Mouse (Mus musculus) layer of hippocampus, adult 2 months (tissue): ENCODE data around the gene Xab2. TPM values are rescaled to one million over a fixed set of nuclear protein-coding genes. Genes with fewer than 3 reads are reported as not detected.

ENCODE experiments used
- DNase-seq, 2 experiments: peaks; one replicate each; pipeline ENCODE4 v3.0.0; 2022; ENCODE audit warnings: low spot score in 2 of 2
- H3K27ac ChIP-seq: fragments of 200-600 bp; 2 replicates; pipeline ENCODE4 v1.8.1; 2022
- H3K4me3 ChIP-seq: fragments of 200-600 bp; 2 replicates; pipeline ENCODE4 v1.8.1; 2022; ENCODE audit warnings: mild to moderate bottlenecking
- CTCF ChIP-seq: fragments of 200-600 bp; conservative IDR thresholded peaks from 2 replicates; pipeline ENCODE4 v1.8.1; 2022; ENCODE audit warnings: antibody characterized with exemption, mild to moderate bottlenecking, moderate library complexity
- long read RNA-seq, 2 experiments: library from polyadenylated mRNA; stranded (forward); transcript quantifications; one replicate each; pipeline ENCODE4 v2.0.0; 2021; ENCODE audit warnings: borderline mapping rate in 2 of 2
- total RNA-seq, 2 experiments: library from RNA; stranded (reverse); gene quantifications; 2 replicates each; pipeline ENCODE4 v1.2.3; 2021

Xab2 gene
- total RNA-seq: 10 to 100 TPM; 39.6 to 41.4 TPM
- long read RNA-seq, experiment 1, full-length matches to known transcripts: 28 of 45 reads
- long read RNA-seq, experiment 1, partial matches to known transcripts: 7 of 45 reads
- long read RNA-seq, experiment 1, other reads (novel, unspliced or antisense): 10 of 45 reads
- long read RNA-seq, experiment 2, full-length matches to known transcripts: 36 of 48 reads
- long read RNA-seq, experiment 2, partial matches to known transcripts: 5 of 48 reads
- long read RNA-seq, experiment 2, other reads (novel, unspliced or antisense): 7 of 48 reads

GRCm38 (mm10) chr8:3621199-3621970 is at the start of gene Xab2, which contains the start of gene Pet100:
Gene Xab2 (minus strand): TSS chr8:3621316.
Gene Pet100 (plus strand): TSS chr8:3621548.
- peak; percentile 99 for DNase-seq
- no peak for TF ChIP-seq CTCF
- H3K4me3 ChIP-seq: peak within 1 kb of the TSS; percentile 95
- peak within 1 kb of the TSS; percentile 76 for H3K27ac ChIP-seq

- TF ChIP-seq CTCF: no peak
- Histone ChIP-seq H3K4me3 (no peak overlapping the region), H3K27ac (no peak overlapping the region)
- DNase-seq: no peak
Observed at GRCm38 (mm10) chr8:3670388-3670787, 49.3 kb upstream of the Xab2 start.

DNA sequence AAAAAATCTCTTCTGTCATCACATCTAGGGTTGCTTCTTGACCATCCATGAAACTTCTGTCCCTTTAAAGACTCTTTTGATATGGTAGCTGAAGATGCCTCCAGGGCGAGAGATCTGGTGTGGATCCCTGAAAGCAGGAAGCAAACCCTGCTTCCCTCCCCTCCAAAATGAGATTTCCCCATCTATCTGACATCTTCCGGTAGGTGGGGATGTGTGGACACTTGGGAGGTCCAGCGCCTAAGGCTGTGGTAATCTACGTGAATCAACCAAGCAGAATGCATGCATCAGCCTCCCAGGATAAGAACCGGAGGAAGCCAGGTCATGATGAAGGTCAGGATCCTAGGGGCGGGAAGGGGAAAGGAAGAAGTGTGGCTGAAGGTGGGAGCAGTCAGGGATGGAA is 44.4 kb upstream of the Xab2 start, which contains the start of gene Mcemp1:
Gene Mcemp1 (plus strand): TSS at position 248 of the 400 bp plus-strand sequence.
- DNase-seq: no peak
- no peak within 1 kb of the TSS for H3K4me3 ChIP-seq
- TF ChIP-seq CTCF: no peak
- no peak within 1 kb of the TSS for H3K27ac ChIP-seq

- no peak for TF ChIP-seq CTCF
- Histone ChIP-seq H3K4me3 (no peak overlapping the region), H3K27ac (no peak overlapping the region)
- no peak for DNase-seq
Observed at GRCm38 (mm10) chr8:3664405-3664804, 43.3 kb upstream of the Xab2 start.

- TF ChIP-seq CTCF: no peak
- no peak for DNase-seq
- H3K4me3 ChIP-seq: no peak overlapping the region
- no peak overlapping the region for H3K27ac ChIP-seq
Observed at GRCm38 (mm10) chr8:3660889-3661288, 39.8 kb upstream of the Xab2 start.

- no peak for DNase-seq
- no peak overlapping the region for H3K27ac ChIP-seq
- no peak overlapping the region for H3K4me3 ChIP-seq
- TF ChIP-seq CTCF: no peak
Observed at GRCm38 (mm10) chr8:3656725-3657381, 35.7 kb upstream of the Xab2 start.

- Histone ChIP-seq H3K27ac (no peak within 1 kb of the TSS), H3K4me3 (no peak within 1 kb of the TSS)
- no peak for TF ChIP-seq CTCF
- no peak for DNase-seq
Observed at GRCm38 (mm10) chr8:3655526-3655925, 34.4 kb upstream of the Xab2 start, which contains the start of gene Retn. Gene Retn (plus strand): TSS chr8:3655770.

- no peak overlapping the region for H3K27ac ChIP-seq
- no peak for DNase-seq
- TF ChIP-seq CTCF: no peak
- H3K4me3 ChIP-seq: no peak overlapping the region
Observed at GRCm38 (mm10) chr8:3654726-3655508, 33.8 kb upstream of the Xab2 start.

GRCm38 (mm10) chr8:3652845-3653244 is 31.7 kb upstream of the Xab2 start:
- TF ChIP-seq CTCF: no peak
- Histone ChIP-seq H3K27ac (no peak overlapping the region), H3K4me3 (no peak overlapping the region)
- DNase-seq: no peak

- Histone ChIP-seq H3K4me3 (no peak overlapping the region), H3K27ac (no peak overlapping the region)
- TF ChIP-seq CTCF: no peak
- DNase-seq: no peak
Observed at GRCm38 (mm10) chr8:3648990-3649389, 27.9 kb upstream of the Xab2 start.

DNA sequence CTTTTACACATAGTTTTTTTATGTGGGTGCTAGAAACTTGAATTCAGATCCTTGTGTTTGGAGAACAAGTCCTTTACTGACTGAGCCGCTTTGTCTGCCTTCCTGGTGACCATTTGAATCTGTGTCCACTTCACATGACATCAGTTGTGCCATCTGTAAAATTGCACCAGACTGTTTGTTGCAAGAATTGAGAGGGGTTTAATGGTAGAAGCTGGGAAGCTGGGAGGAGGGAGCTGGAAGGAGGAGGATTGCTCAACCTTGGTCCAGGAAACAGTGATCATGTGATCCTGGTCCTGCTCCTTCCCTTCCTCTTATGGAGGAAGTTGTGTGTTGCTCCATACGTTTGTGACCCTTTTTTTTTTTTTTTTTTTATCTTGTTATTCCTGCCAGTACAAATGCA is 27.2 kb upstream of the Xab2 start:
- Histone ChIP-seq H3K27ac (no peak overlapping the region), H3K4me3 (no peak overlapping the region)
- no peak for DNase-seq
- no peak for TF ChIP-seq CTCF

DNA sequence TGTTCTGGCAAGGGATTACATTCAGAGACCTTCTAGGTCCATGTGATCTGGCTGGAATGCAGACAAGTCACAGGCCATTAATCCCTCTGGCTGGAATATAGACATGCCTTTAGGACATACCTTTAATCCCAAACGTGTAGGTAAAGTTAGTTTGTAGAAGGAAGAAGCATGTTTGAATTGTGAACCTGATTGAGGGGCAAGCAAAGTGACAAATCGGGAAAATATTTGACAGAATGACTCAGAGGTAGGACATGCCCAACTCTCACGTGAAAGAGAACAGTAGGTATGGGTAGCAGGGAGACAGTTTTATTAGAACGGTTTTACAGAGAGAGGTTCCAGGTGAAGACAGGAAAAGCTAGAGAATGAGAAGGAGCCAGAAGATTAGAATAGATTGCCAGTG is 26.4 kb upstream of the Xab2 start:
- no peak overlapping the region for H3K4me3 ChIP-seq
- DNase-seq: no peak
- no peak overlapping the region for H3K27ac ChIP-seq
- TF ChIP-seq CTCF: no peak
